Mouse (Mus musculus): Measurements from ENCODE around the gene Sall1.

The Sall1 gene

GRCm38 (mm10) chr8:89038920-89039319 lies 5.0 kb downstream of the Sall1 start:
- no peak for DNase-seq (ENCODE audit: low spot score)

GRCm38 (mm10) chr8:89037536-89038236 lies 6.3 kb downstream of the Sall1 start:
- no peak for DNase-seq (ENCODE audit: low spot score)

- DNase-seq (ENCODE audit: low spot score): no peak
Measured at GRCm38 (mm10) chr8:89032412-89032811, 11.6 kb downstream of the Sall1 start.

- no peak for DNase-seq (ENCODE audit: low spot score)
Measured at GRCm38 (mm10) chr8:89028156-89028555, 15.8 kb downstream of the Sall1 start.

GRCm38 (mm10) chr8:89026139-89026520 lies 17.8 kb downstream of the Sall1 start:
- no peak for DNase-seq (ENCODE audit: low spot score)

- no peak for DNase-seq (ENCODE audit: low spot score)
Measured at GRCm38 (mm10) chr8:89025281-89026138, 18.5 kb downstream of the Sall1 start.

GRCm38 (mm10) chr8:89024796-89025195 lies 19.2 kb downstream of the Sall1 start:
- no peak for DNase-seq (ENCODE audit: low spot score)

- DNase-seq (ENCODE audit: low spot score): no peak
Measured at GRCm38 (mm10) chr8:89021139-89021538, 22.8 kb downstream of the Sall1 start.

GRCm38 (mm10) chr8:89017891-89018290 lies 26.1 kb downstream of the Sall1 start:
- no peak for DNase-seq (ENCODE audit: low spot score)

- DNase-seq (ENCODE audit: low spot score): no peak
Measured at GRCm38 (mm10) chr8:89016465-89017070, 27.4 kb downstream of the Sall1 start.

- DNase-seq (ENCODE audit: low spot score): no peak
Measured at GRCm38 (mm10) chr8:89015539-89015938, 28.4 kb downstream of the Sall1 start.

GRCm38 (mm10) chr8:89012853-89013534 lies 31.0 kb downstream of the Sall1 start:
- no peak for DNase-seq (ENCODE audit: low spot score)

- DNase-seq (ENCODE audit: low spot score): no peak
Measured at GRCm38 (mm10) chr8:89012024-89012712, 31.8 kb downstream of the Sall1 start.

- DNase-seq (ENCODE audit: low spot score): no peak
Measured at GRCm38 (mm10) chr8:89008784-89009183, 35.2 kb downstream of the Sall1 start.

GRCm38 (mm10) chr8:89007114-89007513 lies 36.8 kb downstream of the Sall1 start:
- DNase-seq (ENCODE audit: low spot score): no peak

- no peak for DNase-seq (ENCODE audit: low spot score)
Measured at GRCm38 (mm10) chr8:89006426-89006825, 37.5 kb downstream of the Sall1 start.

GRCm38 (mm10) chr8:89005797-89006196 lies 38.2 kb downstream of the Sall1 start:
- no peak for DNase-seq (ENCODE audit: low spot score)

- DNase-seq (ENCODE audit: low spot score): no peak
Measured at GRCm38 (mm10) chr8:89004041-89004440, 39.9 kb downstream of the Sall1 start.

- DNase-seq (ENCODE audit: low spot score): no peak
Measured at GRCm38 (mm10) chr8:89003336-89003896, 40.5 kb downstream of the Sall1 start.

GRCm38 (mm10) chr8:89002128-89002527 lies 41.8 kb downstream of the Sall1 start:
- no peak for DNase-seq (ENCODE audit: low spot score)

- no peak for DNase-seq (ENCODE audit: low spot score)
Measured at GRCm38 (mm10) chr8:88997276-88997675, 46.7 kb downstream of the Sall1 start.
